Mouse (Mus musculus) left cerebral cortex, postnatal 14 days (tissue): Measurements from ENCODE around the gene Klf16. TPM values are rescaled to one million over a fixed set of nuclear protein-coding genes. Genes with fewer than 3 reads are reported as not detected.

Source experiments
- DNase-seq, 2 experiments: peaks; one replicate each; pipeline ENCODE4 v3.0.0; 2021 to 2022; ENCODE audit warnings: low spot score in 2 of 2, mixed read lengths in 1 of 2
- intact Hi-C: fragments of 180-260 bp; cut with DNase I; formaldehyde crosslinking; loops from one replicate; pipeline ENCODE4 v1.15.1; 2025
- long read RNA-seq, 2 experiments: library from polyadenylated mRNA; stranded (forward); transcript quantifications; one replicate each; pipeline ENCODE4 v2.0.0; 2021
- total RNA-seq, 2 experiments: library from RNA; stranded (reverse); gene quantifications; 2 replicates each; pipeline ENCODE4 v1.2.3; 2021

Klf16 gene
- total RNA-seq = 10 to 100 TPM; 46.7 to 48.0 TPM
- long read RNA-seq, experiment 1, transcript Klf16-201 (2 exons, 2,674 nt) = major isoform, 8 of 14 reads
- long read RNA-seq, experiment 1, partial matches to known transcripts = 5 of 14 reads
- long read RNA-seq, experiment 1, other reads (novel, unspliced or antisense) = 1 of 14 reads
- long read RNA-seq, experiment 2, transcript Klf16-201 (2 exons, 2,674 nt) = major isoform, 21 of 30 reads
- long read RNA-seq, experiment 2, partial matches to known transcripts = 9 of 30 reads
- long read RNA-seq, experiment 2, other reads (novel, unspliced or antisense) = 0 of 30 reads

- intact Hi-C loops = loop anchor here (5.0 kb wide), 2 partner anchors 45 to 105 kb away; partner anchors contain the start of gene Csnk1g2
- peak; percentile 95 for DNase-seq
Observed at GRCm38 (mm10) chr10:80577195-80578130, at the start of gene Klf16. TSS of gene Klf16 (minus strand) at chr10:80577321.

- no peak for DNase-seq
- intact Hi-C loops = no loop called here
Observed at GRCm38 (mm10) chr10:80625764-80626163, 48.6 kb upstream of the Klf16 start.

GRCm38 (mm10) chr10:80623457-80624191, 46.5 kb upstream of the Klf16 start:
- intact Hi-C loops = loop anchor here (5.0 kb wide), 1 partner anchor 46 kb away; the partner anchor contains the start of gene Klf16
- DNase-seq = peak in 1 of 2 experiments; percentile 69

GRCm38 (mm10) chr10:80622661-80623456, 45.7 kb upstream of the Klf16 start, which contains the start of gene Csnk1g2:
TSS of gene Csnk1g2 (plus strand) at chr10:80622838.
- intact Hi-C loops = loop anchor here (5.0 kb wide), 1 partner anchor 46 kb away; the partner anchor contains the start of gene Klf16
- DNase-seq = peak; percentile 47 to 59

GRCm38 (mm10) chr10:80621940-80622660, 45.0 kb upstream of the Klf16 start:
- peak; percentile 100 for DNase-seq
- intact Hi-C loops = loop anchor here (5.0 kb wide), 1 partner anchor 45 kb away; the partner anchor contains the start of gene Klf16

- intact Hi-C loops = loop anchor here (5.0 kb wide), 1 partner anchor 44 kb away; the partner anchor contains the start of gene Klf16
- DNase-seq = no peak
Observed at GRCm38 (mm10) chr10:80621690-80621939, 44.5 kb upstream of the Klf16 start.

GRCm38 (mm10) chr10:80620796-80621689, 43.9 kb upstream of the Klf16 start:
- intact Hi-C loops = loop anchor here (5.0 kb wide), 1 partner anchor 44 kb away; the partner anchor contains the start of gene Klf16
- DNase-seq = no peak

GRCm38 (mm10) chr10:80620365-80620764, 43.2 kb upstream of the Klf16 start:
- no peak for DNase-seq
- intact Hi-C loops = loop anchor here (5.0 kb wide), 1 partner anchor 43 kb away; the partner anchor contains the start of gene Klf16

- DNase-seq = no peak
- intact Hi-C loops = loop anchor here (5.0 kb wide), 1 partner anchor 42 kb away; the partner anchor contains the start of gene Klf16
Observed at GRCm38 (mm10) chr10:80619465-80620244, 42.5 kb upstream of the Klf16 start.

GRCm38 (mm10) chr10:80618181-80618580, 41.1 kb upstream of the Klf16 start:
- intact Hi-C loops = no loop called here
- DNase-seq = no peak

- intact Hi-C loops = no loop called here
Observed at GRCm38 (mm10) chr10:80614351-80614750, 37.2 kb upstream of the Klf16 start.

GRCm38 (mm10) chr10:80613821-80614220, 36.7 kb upstream of the Klf16 start:
- no peak for DNase-seq
- intact Hi-C loops = no loop called here

More at GRCm38 (mm10) chr10:80614351-80614750, 37.2 kb upstream of the Klf16 start:
- no peak for DNase-seq

GRCm38 (mm10) chr10:80611905-80612304, 34.8 kb upstream of the Klf16 start:
- intact Hi-C loops = no loop called here
- no peak for DNase-seq

GRCm38 (mm10) chr10:80611024-80611423, 33.9 kb upstream of the Klf16 start:
- peak in 1 of 2 experiments; percentile 45 for DNase-seq

GRCm38 (mm10) chr10:80610116-80610785, 33.1 kb upstream of the Klf16 start:
- no peak for DNase-seq
- intact Hi-C loops = no loop called here

More at GRCm38 (mm10) chr10:80611024-80611423, 33.9 kb upstream of the Klf16 start:
- intact Hi-C loops = no loop called here
